Mouse (Mus musculus) embryonic facial prominence, embryonic 13.5 days (tissue): Measurements from ENCODE around the gene Negr1. TPM values are rescaled to one million over a fixed set of nuclear protein-coding genes. Genes with fewer than 3 reads are reported as not detected.

Source experiments
- ATAC-seq: fragments of 200-750 bp; cut with Nextera tagmentation; 2 replicates; pipeline ENCODE4 v1.8.0; 2017; ENCODE audit warnings: low read depth; ENCODE audit not compliant: insufficient number of reproducible peaks, insufficient read depth, low FRiP score, low TSS enrichment
- H3K27ac ChIP-seq: fragments of 300-500 bp; sonication (generic); 2 replicates; pipeline ENCODE4 v1.5.1; 2015; ENCODE audit warnings: moderate library complexity, mild to moderate bottlenecking, inconsistent platforms
- H3K27me3 ChIP-seq: fragments of 300-500 bp; sonication (generic); 2 replicates; pipeline ENCODE4 v1.6.1; 2015; ENCODE audit warnings: mild to moderate bottlenecking, inconsistent platforms
- H3K36me3 ChIP-seq: fragments of 300-500 bp; sonication (generic); 2 replicates; pipeline ENCODE4 v1.6.1; 2015; ENCODE audit warnings: mild to moderate bottlenecking, inconsistent platforms
- H3K4me1 ChIP-seq: fragments of 300-500 bp; sonication (generic); 2 replicates; pipeline ENCODE4 v1.6.1; 2015; ENCODE audit warnings: inconsistent platforms
- H3K4me2 ChIP-seq: fragments of 300-500 bp; sonication (generic); 2 replicates; pipeline ENCODE4 v1.6.1; 2015; ENCODE audit warnings: moderate library complexity, mild to moderate bottlenecking, inconsistent platforms
- H3K4me3 ChIP-seq: fragments of 300-500 bp; sonication (generic); 2 replicates; pipeline ENCODE4 v1.5.1; 2015; ENCODE audit warnings: mild to moderate bottlenecking, inconsistent platforms
- H3K9ac ChIP-seq: fragments of 300-500 bp; sonication (generic); 2 replicates; pipeline ENCODE4 v1.6.1; 2015; ENCODE audit warnings: mild to moderate bottlenecking, inconsistent platforms
- H3K9me3 ChIP-seq: fragments of 300-500 bp; sonication (generic); 2 replicates; pipeline ENCODE4 v1.6.1; 2016; ENCODE audit warnings: inconsistent platforms
- WGBS: fragments of 180-500 bp; shearing (Covaris S2); methylation state at CpG from one replicate; pipeline ENCODE4 v1.1.7; 2015; ENCODE audit warnings: mixed read lengths; 5-methylcytosine and 5-hydroxymethylcytosine counted together
- polyA plus RNA-seq: library from polyadenylated mRNA; unstranded; fragments of >200 nt; fragmentation: Nextera tagmentation; extraction: Ambion mirVana; gene quantifications from 2 replicates; pipeline ENCODE4 v1.2.1, GENCODE M21; 2015

The Negr1 gene
- polyA plus RNA-seq, 1 experiment from 2014 or later = 5.1 TPM

GRCm38 (mm10) chr3:157208966-157209365 lies 647.4 kb downstream of the Negr1 start:
- Histone ChIP-seq H3K4me3 (no peak overlapping the region), H3K4me2 (no peak overlapping the region), H3K36me3 (no peaks in the 10 kb centered on the region), H3K27ac (no peak overlapping the region), H3K9me3 (no peaks in the 10 kb centered on the region), H3K4me1 (no peaks in the 10 kb centered on the region), H3K27me3 (no peaks in the 10 kb centered on the region), H3K9ac (no peak overlapping the region)
- WGBS = 28% methylated on average over 1 of the region's 1 CpGs
- ATAC-seq = no peak

GRCm38 (mm10) chr3:157209386-157209785 lies 647.8 kb downstream of the Negr1 start:
- no peaks in the 10 kb centered on the region for H3K36me3 ChIP-seq
- H3K4me1 ChIP-seq = no peaks in the 10 kb centered on the region
- H3K9me3 ChIP-seq = no peaks in the 10 kb centered on the region
- no peak overlapping the region for H3K4me3 ChIP-seq
- H3K27ac ChIP-seq = no peak overlapping the region
- ATAC-seq = no peak
- H3K9ac ChIP-seq = no peak overlapping the region
- H3K4me2 ChIP-seq = no peak overlapping the region
- no peaks in the 10 kb centered on the region for H3K27me3 ChIP-seq
- 75% methylated on average over 2 of the region's 2 CpGs for WGBS

GRCm38 (mm10) chr3:157215937-157216719 lies 654.5 kb downstream of the Negr1 start:
- 63% methylated on average over 5 of the region's 5 CpGs for WGBS
- no peak overlapping the region for H3K4me3 ChIP-seq
- no peaks in the 10 kb centered on the region for H3K9me3 ChIP-seq
- H3K4me2 ChIP-seq = no peak overlapping the region
- H3K27ac ChIP-seq = no peak overlapping the region
- no peaks in the 10 kb centered on the region for H3K36me3 ChIP-seq
- no peaks in the 10 kb centered on the region for H3K4me1 ChIP-seq
- ATAC-seq = no peak
- H3K9ac ChIP-seq = no peak overlapping the region
- no peaks in the 10 kb centered on the region for H3K27me3 ChIP-seq

DNA sequence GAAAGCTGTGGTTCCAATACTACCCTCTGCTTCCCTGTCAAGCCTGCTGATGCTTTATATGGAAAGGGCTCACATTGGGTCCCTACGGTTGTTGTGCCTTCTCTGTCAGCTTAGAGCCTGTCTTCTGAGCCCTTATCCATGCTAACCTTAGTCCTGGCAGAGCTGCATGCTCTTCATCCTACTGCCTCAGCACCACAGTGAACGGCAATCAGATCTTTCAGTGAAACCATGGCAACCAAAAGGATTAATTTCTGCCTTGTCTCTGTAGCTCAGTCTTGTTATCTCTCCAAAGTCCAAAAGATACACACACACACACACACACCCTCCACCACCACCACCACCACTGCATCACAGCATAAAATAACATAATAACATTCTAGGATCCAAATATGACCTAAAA lies 656.2 kb downstream of the Negr1 start:
- Histone ChIP-seq H3K36me3 (no peaks in the 10 kb centered on the region), H3K4me2 (no peak overlapping the region), H3K9me3 (no peaks in the 10 kb centered on the region), H3K4me3 (no peak overlapping the region), H3K27ac (no peak overlapping the region), H3K27me3 (no peaks in the 10 kb centered on the region), H3K4me1 (no peaks in the 10 kb centered on the region), H3K9ac (no peak overlapping the region)
- WGBS = 60% methylated on average over 2 of the region's 2 CpGs
- ATAC-seq = no peak

GRCm38 (mm10) chr3:157224920-157225319 lies 663.3 kb downstream of the Negr1 start:
- WGBS = 65% methylated on average over 4 of the region's 4 CpGs

GRCm38 (mm10) chr3:157232723-157233122 lies 671.1 kb downstream of the Negr1 start:
- Histone ChIP-seq H3K9ac (no peak overlapping the region), H3K36me3 (no peaks in the 10 kb centered on the region), H3K27me3 (no peaks in the 10 kb centered on the region), H3K9me3 (no peaks in the 10 kb centered on the region), H3K4me2 (peak overlapping the region; percentile 27), H3K4me1 (no peaks in the 10 kb centered on the region), H3K27ac (no peak overlapping the region), H3K4me3 (no peak overlapping the region)
- no peak for ATAC-seq
- WGBS = 12% methylated on average over 5 of the region's 5 CpGs

More at GRCm38 (mm10) chr3:157224920-157225319, 663.3 kb downstream of the Negr1 start:
- no peaks in the 10 kb centered on the region for H3K27me3 ChIP-seq
- no peak overlapping the region for H3K4me2 ChIP-seq
- H3K9me3 ChIP-seq = no peaks in the 10 kb centered on the region
- H3K27ac ChIP-seq = no peak overlapping the region
- H3K4me3 ChIP-seq = no peak overlapping the region
- no peak overlapping the region for H3K9ac ChIP-seq
- no peaks in the 10 kb centered on the region for H3K36me3 ChIP-seq
- no peaks in the 10 kb centered on the region for H3K4me1 ChIP-seq
- ATAC-seq = no peak

GRCm38 (mm10) chr3:157240240-157240639 lies 678.6 kb downstream of the Negr1 start:
- no peaks in the 10 kb centered on the region for H3K27me3 ChIP-seq
- H3K9ac ChIP-seq = no peak overlapping the region
- H3K4me1 ChIP-seq = no peaks in the 10 kb centered on the region
- H3K27ac ChIP-seq = no peak overlapping the region
- 86% methylated on average over 1 of the region's 1 CpGs for WGBS
- H3K9me3 ChIP-seq = no peaks in the 10 kb centered on the region
- H3K4me2 ChIP-seq = no peak overlapping the region
- H3K36me3 ChIP-seq = no peaks in the 10 kb centered on the region
- ATAC-seq = no peak
- no peak overlapping the region for H3K4me3 ChIP-seq

GRCm38 (mm10) chr3:157255446-157255845 lies 693.9 kb downstream of the Negr1 start:
- Histone ChIP-seq H3K27ac (no peak overlapping the region), H3K27me3 (no peaks in the 10 kb centered on the region), H3K4me2 (no peak overlapping the region), H3K4me1 (no peaks in the 10 kb centered on the region), H3K4me3 (no peak overlapping the region), H3K36me3 (no peaks in the 10 kb centered on the region), H3K9ac (no peak overlapping the region), H3K9me3 (no peaks in the 10 kb centered on the region)
- no peak for ATAC-seq
- 35% methylated on average over 1 of the region's 1 CpGs for WGBS

GRCm38 (mm10) chr3:157255863-157256262 lies 694.3 kb downstream of the Negr1 start:
- no peaks in the 10 kb centered on the region for H3K9me3 ChIP-seq
- no peaks in the 10 kb centered on the region for H3K4me1 ChIP-seq
- H3K36me3 ChIP-seq = no peaks in the 10 kb centered on the region
- no peaks in the 10 kb centered on the region for H3K27me3 ChIP-seq
- no peak overlapping the region for H3K4me3 ChIP-seq
- H3K27ac ChIP-seq = no peak overlapping the region
- H3K4me2 ChIP-seq = no peak overlapping the region
- no peak overlapping the region for H3K9ac ChIP-seq
- 19% methylated on average over 3 of the region's 3 CpGs for WGBS
- ATAC-seq = no peak

DNA sequence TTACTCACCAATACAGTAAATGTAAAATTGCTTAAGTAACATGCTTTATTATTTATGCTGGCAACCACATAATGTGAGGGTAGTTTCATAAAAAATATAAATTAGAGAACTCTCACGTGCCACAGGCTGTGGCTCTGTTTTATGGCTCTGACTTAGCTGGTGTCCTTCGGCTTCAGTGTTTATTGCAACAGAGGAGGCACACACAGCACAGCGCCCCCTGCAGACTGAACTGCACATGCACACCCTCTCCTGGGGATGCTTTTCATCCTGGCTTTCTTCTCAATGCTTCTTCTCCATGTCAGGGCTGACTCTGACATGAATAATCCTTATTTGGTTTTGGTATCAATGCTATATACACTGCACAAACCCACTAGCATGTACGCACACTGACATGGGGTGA lies 707.1 kb downstream of the Negr1 start:
- H3K9me3 ChIP-seq = no peaks in the 10 kb centered on the region
- no peak for ATAC-seq
- no peak overlapping the region for H3K4me3 ChIP-seq
- no peaks in the 10 kb centered on the region for H3K36me3 ChIP-seq
- no peak overlapping the region for H3K9ac ChIP-seq
- H3K27ac ChIP-seq = no peak overlapping the region
- 72% methylated on average over 4 of the region's 4 CpGs for WGBS
- no peak overlapping the region for H3K4me2 ChIP-seq
- H3K27me3 ChIP-seq = no peaks in the 10 kb centered on the region
- no peaks in the 10 kb centered on the region for H3K4me1 ChIP-seq

GRCm38 (mm10) chr3:157272379-157272778 lies 710.8 kb downstream of the Negr1 start:
- Histone ChIP-seq H3K9me3 (no peaks in the 10 kb centered on the region), H3K27ac (no peak overlapping the region), H3K9ac (no peak overlapping the region), H3K4me3 (no peak overlapping the region), H3K4me2 (no peak overlapping the region), H3K27me3 (no peaks in the 10 kb centered on the region), H3K36me3 (no peaks in the 10 kb centered on the region), H3K4me1 (no peaks in the 10 kb centered on the region)
- no peak for ATAC-seq

DNA sequence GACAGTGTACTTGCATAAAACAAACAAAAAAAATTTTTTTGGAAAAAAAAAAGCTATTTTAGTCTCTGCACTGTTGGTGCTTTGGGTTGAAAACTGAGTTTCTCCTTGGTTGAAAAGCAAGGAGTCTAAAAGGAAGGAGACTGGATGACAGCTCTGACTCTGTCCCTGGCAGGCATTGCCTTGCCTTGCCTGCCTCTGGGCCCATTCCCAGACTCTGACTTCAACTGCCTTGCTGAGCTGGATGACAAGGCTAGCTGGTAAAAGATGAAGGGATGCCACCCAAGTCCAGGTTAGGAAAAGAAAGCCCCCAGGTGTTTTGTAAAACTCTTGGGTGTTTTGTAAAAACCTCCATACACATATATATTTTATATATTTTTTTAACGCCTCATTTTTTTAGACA lies 712.5 kb downstream of the Negr1 start:
- Histone ChIP-seq H3K27me3 (no peaks in the 10 kb centered on the region), H3K36me3 (no peaks in the 10 kb centered on the region)
- WGBS = 77% methylated on average over 1 of the region's 1 CpGs

More for the DNA sequence above, 712.5 kb downstream of the Negr1 start:
- H3K4me3 ChIP-seq = no peak overlapping the region
- H3K4me1 ChIP-seq = no peaks in the 10 kb centered on the region
- H3K27ac ChIP-seq = no peak overlapping the region
- H3K9me3 ChIP-seq = no peaks in the 10 kb centered on the region
- no peak for ATAC-seq
- no peak overlapping the region for H3K4me2 ChIP-seq
- no peak overlapping the region for H3K9ac ChIP-seq
